Mouse (Mus musculus): ENCODE results near the gene Hddc3. TPM values are rescaled to one million over a fixed set of nuclear protein-coding genes. Genes with fewer than 3 reads are reported as not detected.

The Hddc3 gene
- polyA plus RNA-seq, 1 experiment from 2014 or later = 21.4 TPM

GRCm38 (mm10) chr7:80339371-80339770, 3.5 kb upstream of the Hddc3 start:
- peaks cover 74% of the 10 kb centered on the region for H3K4me1 ChIP-seq (replicated peaks)
- H3K4me3 ChIP-seq = peak overlapping the region; percentile 64
- peak overlapping the region; percentile 90 for H3K9ac ChIP-seq
- ATAC-seq (ENCODE audit: low FRiP score) = no peak
- WGBS = 5% methylated on average over 17 of the region's 17 CpGs
- H3K27me3 ChIP-seq = no peaks in the 10 kb centered on the region
- H3K36me3 ChIP-seq = peaks cover 35% of the 10 kb centered on the region
- H3K4me2 ChIP-seq = peak overlapping the region; percentile 95
- H3K27ac ChIP-seq = peak overlapping the region; percentile 90
- no peaks in the 10 kb centered on the region for H3K9me3 ChIP-seq

DNA sequence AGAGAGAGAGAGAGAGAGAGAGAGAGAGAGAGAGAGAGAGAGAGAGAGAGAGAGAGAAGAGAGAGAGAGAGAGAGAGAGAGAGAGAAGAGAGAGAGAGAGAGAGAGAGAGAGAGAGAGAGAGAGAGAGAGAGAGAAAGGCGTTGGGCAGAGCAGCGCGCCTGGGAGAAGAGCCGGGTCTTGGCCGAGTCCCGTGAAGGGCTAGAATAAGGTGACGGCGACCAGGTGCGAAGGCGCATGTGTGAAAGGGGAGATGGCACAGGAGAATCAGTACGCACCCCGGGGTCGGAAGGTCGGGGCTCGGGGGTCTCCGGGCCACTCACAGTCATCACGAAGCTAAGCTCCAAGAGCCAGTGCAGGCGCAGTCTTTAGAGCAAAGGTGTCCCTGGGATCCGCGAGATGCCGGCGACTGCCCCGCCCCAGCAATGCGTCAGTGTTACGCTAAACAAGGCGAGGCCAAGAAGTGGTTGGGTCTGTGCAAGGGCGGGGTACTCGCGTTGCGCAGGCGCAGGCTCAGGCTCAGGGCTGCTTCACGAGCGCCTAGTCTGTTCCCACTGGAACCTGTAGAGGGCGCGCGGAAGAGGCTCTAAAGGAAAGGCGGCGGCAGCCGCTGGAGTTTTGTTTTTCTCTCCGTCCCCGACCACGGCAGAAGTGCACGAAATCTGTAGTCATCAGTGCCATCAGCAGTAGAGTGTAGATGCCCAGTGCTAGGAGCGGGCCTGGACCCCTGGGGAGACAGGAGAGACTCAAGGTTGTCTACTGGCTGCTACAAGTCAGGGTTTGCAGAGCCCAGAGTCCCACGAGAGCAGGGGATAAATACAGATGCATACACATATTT, 2.9 kb upstream of the Hddc3 start:
- H3K4me1 ChIP-seq (replicated peaks) = peaks cover 74% of the 10 kb centered on the region
- H3K4me2 ChIP-seq = peak overlapping the region; percentile 95
- ATAC-seq (ENCODE audit: low FRiP score) = peak; percentile 96
- H3K27me3 ChIP-seq = no peaks in the 10 kb centered on the region
- no peaks in the 10 kb centered on the region for H3K9me3 ChIP-seq
- WGBS = under 1% methylated on average over 45 of the region's 45 CpGs
- peaks cover 29% of the 10 kb centered on the region for H3K36me3 ChIP-seq
- H3K27ac ChIP-seq = peak overlapping the region; percentile 90
- peak overlapping the region; percentile 64 for H3K4me3 ChIP-seq
- peak overlapping the region; percentile 90 for H3K9ac ChIP-seq

DNA sequence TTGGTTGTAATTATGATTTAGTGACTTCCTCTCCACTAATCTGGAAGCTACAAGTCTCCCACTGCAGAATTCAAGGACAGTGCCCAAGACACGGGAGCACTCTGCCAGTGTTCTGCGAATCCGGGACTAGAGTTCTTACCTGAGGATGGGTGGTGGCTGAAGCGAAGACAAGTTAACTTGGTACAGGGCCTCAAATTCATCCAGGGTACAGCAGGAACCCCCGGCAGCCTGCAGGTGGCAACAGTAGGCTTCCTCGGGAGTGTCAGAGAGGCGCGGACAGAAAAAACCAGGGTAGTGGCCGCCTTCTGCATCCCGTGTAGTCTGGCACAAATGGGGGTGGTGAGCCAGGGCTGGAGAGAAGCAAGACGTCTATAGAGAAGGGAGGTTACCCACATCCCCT, 2.1 kb upstream of the Hddc3 start, which contains the start of gene Unc45a:
TSS of gene Unc45a (minus strand) at position 213 of the 400 bp plus-strand sequence.
- Histone ChIP-seq H3K36me3 (peaks cover 26% of the 10 kb centered on the region), H3K4me3 (peak within 1 kb of the TSS; percentile 64), H3K27ac (peak within 1 kb of the TSS; percentile 90), H3K9ac (peak within 1 kb of the TSS; percentile 90), H3K9me3 (no peaks in the 10 kb centered on the region), H3K27me3 (no peaks in the 10 kb centered on the region), H3K4me2 (peak within 1 kb of the TSS; percentile 95), H3K4me1 (replicated peaks) (peaks cover 67% of the 10 kb centered on the region)
- WGBS = 4% methylated on average over 11 of the region's 11 CpGs
- ATAC-seq (ENCODE audit: low FRiP score) = peak; percentile 15; the same call in 1 of the 2 replicates

- Histone ChIP-seq H3K4me1 (replicated peaks) (peaks cover 58% of the 10 kb centered on the region), H3K27me3 (no peaks in the 10 kb centered on the region), H3K9ac (no peak overlapping the region; the same call in 1 of the 2 replicates), H3K36me3 (peaks cover 16% of the 10 kb centered on the region), H3K4me2 (0 out of 2 replicates have a peak overlapping the region, but pooled peaks have one; percentile 95), H3K4me3 (no peak overlapping the region), H3K9me3 (no peaks in the 10 kb centered on the region), H3K27ac (peak overlapping the region; percentile 90)
- 69% methylated on average over 7 of the region's 7 CpGs for WGBS
- no peak for ATAC-seq (ENCODE audit: low FRiP score)
Observed at GRCm38 (mm10) chr7:80341793-80342192, 1.1 kb upstream of the Hddc3 start.

DNA sequence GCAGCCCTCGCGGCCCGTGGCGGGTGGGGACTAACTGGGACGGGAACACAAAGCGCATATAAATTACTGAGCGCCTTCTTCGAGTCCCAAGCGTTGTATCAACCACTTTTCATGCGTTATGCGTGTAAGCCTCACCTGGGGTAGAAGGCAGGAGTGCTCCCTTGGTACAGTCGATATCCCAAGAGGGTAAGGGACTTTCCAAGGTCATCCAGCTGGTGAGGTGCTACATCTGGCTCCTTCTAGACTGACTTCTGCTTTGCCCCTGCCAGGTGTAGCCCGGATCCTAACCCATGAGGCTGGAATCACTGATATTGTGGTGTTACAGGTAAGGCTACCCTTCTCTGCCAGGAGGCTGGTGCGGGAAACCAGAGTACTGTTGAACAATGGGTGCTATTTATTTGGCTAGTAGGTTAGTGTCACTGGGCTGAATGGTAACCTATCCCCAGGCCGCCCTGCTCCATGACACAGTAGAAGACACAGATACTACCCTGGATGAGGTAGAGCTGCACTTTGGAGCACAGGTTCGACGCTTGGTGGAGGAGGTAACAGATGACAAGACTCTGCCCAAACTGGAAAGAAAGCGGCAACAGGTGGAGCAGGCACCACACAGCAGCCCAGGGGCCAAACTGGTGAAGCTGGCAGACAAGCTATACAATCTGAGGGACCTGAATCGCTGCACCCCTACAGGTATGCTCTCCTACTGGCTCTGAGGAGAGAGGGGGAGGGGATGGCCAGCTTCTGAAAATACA, 540 bp downstream of the Hddc3 start:
- Histone ChIP-seq H3K4me2 (peak overlapping the region; percentile 79), H3K4me1 (replicated peaks) (peaks cover 43% of the 10 kb centered on the region), H3K27ac (peak overlapping the region; percentile 87), H3K27me3 (no peaks in the 10 kb centered on the region), H3K36me3 (peaks cover 5% of the 10 kb centered on the region; the same call in 1 of the 2 replicates), H3K9me3 (no peaks in the 10 kb centered on the region), H3K9ac (peak overlapping the region; percentile 77), H3K4me3 (peak overlapping the region; percentile 51)
- ATAC-seq (ENCODE audit: low FRiP score) = peak; percentile 15
- 28% methylated on average over 19 of the region's 19 CpGs for WGBS

DNA sequence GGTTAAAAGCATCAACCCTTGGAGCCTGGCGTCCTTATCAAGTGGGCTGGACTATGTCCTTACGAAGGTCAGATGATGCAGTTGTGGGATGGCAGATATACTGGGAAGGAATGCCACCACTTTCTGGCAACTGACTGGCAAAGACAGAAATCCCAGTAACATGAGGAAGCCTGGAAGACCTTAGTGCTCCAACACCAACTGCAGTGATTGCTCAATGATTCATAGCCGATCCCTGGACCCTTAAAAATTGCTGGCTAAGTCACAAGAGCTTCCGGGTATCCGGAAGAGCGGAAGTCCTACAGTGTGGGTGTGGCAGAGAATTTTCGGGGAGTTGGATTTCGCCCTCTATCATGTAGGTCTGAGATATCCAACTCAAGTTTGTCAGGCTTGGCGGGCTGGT, 3.3 kb downstream of the Hddc3 start:
- 95% methylated on average over 9 of the region's 9 CpGs for WGBS
- ATAC-seq (ENCODE audit: low FRiP score) = no peak

DNA sequence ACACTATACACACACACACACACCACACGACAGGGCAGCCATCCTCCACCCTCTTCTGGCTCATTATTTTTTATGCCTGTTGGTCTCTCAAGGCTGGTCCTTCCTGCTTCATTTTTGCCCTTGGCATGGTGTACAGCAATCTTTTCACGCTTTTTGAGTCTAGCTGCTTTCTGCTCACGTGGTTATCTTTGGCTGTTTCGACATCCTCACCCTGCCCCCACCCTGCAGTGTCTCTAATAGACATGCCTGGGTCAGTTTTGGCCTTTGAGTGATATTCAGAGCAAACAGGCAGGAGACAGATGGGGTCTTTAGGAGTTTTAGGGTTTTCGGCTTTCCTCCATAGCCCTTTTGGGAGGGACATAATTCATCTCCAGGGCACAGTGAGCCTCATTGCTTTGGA, 3.9 kb downstream of the Hddc3 start:
- peaks cover 18% of the 10 kb centered on the region for H3K4me1 ChIP-seq (replicated peaks)
- H3K27me3 ChIP-seq = no peaks in the 10 kb centered on the region
- 90% methylated on average over 5 of the region's 5 CpGs for WGBS
- H3K36me3 ChIP-seq = peaks cover 26% of the 10 kb centered on the region
- no peak for ATAC-seq (ENCODE audit: low FRiP score)
- no peak overlapping the region for H3K9ac ChIP-seq
- H3K4me3 ChIP-seq = no peak overlapping the region
- no peak overlapping the region for H3K4me2 ChIP-seq
- no peaks in the 10 kb centered on the region for H3K9me3 ChIP-seq
- H3K27ac ChIP-seq = no peak overlapping the region

More for the DNA sequence above, 3.3 kb downstream of the Hddc3 start:
- no peaks in the 10 kb centered on the region for H3K9me3 ChIP-seq
- peaks cover 20% of the 10 kb centered on the region for H3K36me3 ChIP-seq
- no peak overlapping the region for H3K4me3 ChIP-seq
- H3K4me2 ChIP-seq = no peak overlapping the region
- no peak overlapping the region for H3K27ac ChIP-seq
- H3K9ac ChIP-seq = no peak overlapping the region
- H3K27me3 ChIP-seq = no peaks in the 10 kb centered on the region
- H3K4me1 ChIP-seq (replicated peaks) = peaks cover 24% of the 10 kb centered on the region

DNA sequence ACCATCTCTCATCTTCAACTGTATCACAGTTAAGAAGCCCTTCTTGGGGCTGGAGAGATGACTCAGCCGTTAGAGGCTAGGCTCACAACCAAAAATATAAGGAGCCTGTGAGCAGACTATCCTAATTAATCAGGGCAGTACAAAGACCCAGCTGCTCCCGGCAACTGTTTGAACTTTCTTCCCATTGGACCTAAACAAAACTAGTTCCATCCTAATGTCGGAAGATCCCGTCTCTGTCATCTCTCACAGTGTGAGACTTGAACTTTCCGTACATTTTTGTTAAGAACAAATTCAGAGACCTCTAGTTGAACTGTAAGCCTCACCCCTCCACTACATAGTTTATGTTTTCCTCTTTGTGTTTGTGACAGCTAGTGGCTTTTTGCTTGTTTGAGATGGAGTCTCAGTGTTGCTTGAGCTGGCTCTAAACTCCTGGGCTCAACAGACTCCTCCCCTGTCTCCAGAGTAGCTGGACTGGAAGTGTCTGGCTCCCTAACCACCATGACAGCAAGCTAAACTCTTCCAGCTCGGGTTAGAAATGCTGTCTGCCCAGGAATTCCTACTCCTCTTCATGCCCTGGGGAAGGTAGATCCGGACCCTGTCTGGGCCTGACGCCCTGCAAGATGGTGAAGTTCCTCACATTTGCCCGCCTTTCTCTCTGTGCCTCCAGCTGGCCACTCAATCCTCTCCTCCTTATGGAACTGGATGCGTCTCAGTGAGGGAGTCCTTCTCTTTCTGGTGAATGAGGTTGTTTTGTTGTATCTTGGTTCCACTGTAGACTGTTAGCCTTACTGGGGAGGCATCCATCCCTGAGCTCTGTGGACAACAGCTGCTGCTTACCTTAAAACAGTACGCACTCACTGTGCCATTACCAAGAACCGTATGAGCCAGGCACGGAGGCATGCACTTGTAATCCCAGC, 5.0 kb downstream of the Hddc3 start:
- peaks cover 36% of the 10 kb centered on the region for H3K36me3 ChIP-seq
- H3K27me3 ChIP-seq = no peaks in the 10 kb centered on the region
- 71% methylated on average over 13 of the region's 13 CpGs for whole genome bisulfite sequencing
- no peaks in the 10 kb centered on the region for H3K9me3 ChIP-seq
- H3K4me3 ChIP-seq = no peak overlapping the region
- no peak for ATAC-seq (ENCODE audit: low FRiP score)
- no peak overlapping the region for H3K9ac ChIP-seq
- no peak overlapping the region for H3K4me2 ChIP-seq
- no peak overlapping the region for H3K27ac ChIP-seq
- peaks cover 8% of the 10 kb centered on the region for H3K4me1 ChIP-seq (replicated peaks)

DNA sequence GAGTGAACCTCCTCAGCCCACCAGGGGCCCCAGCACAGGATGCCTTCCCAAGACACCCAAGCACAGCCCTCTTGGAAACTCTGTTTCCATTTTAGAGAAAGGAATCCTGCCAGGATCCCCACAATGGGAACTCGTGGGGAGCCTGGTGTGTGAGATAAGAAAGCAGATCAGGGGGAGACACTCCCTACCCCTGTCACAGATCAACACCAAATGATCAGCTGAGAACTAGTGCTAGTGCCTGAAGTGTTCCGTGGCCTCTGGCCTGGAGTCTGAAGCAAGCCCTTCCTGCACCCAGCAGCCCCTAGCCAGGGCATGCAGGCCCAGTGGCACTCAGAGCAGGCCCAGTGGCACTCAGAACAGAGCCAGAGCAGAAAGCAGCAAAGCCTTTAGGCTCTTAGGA, 7.9 kb downstream of the Hddc3 start:
- Histone ChIP-seq H3K4me2 (no peak overlapping the region), H3K9me3 (no peaks in the 10 kb centered on the region), H3K27me3 (no peaks in the 10 kb centered on the region), H3K27ac (no peak overlapping the region), H3K36me3 (peaks cover 52% of the 10 kb centered on the region), H3K4me1 (replicated peaks) (no peaks in the 10 kb centered on the region), H3K4me3 (no peak overlapping the region), H3K9ac (no peak overlapping the region)
- ATAC-seq (ENCODE audit: low FRiP score) = no peak
- WGBS = 85% methylated on average over 2 of the region's 2 CpGs

GRCm38 (mm10) chr7:80352920-80353319, 10.0 kb downstream of the Hddc3 start:
- H3K4me1 ChIP-seq (replicated peaks) = peaks cover 11% of the 10 kb centered on the region
- H3K36me3 ChIP-seq = peaks cover 72% of the 10 kb centered on the region
- H3K27me3 ChIP-seq = no peaks in the 10 kb centered on the region
- no peak for ATAC-seq (ENCODE audit: low FRiP score)
- H3K27ac ChIP-seq = no peak overlapping the region
- H3K9me3 ChIP-seq = no peaks in the 10 kb centered on the region
- no peak overlapping the region for H3K4me3 ChIP-seq
- H3K4me2 ChIP-seq = no peak overlapping the region
- H3K9ac ChIP-seq = no peak overlapping the region
- 95% methylated on average over 8 of the region's 8 CpGs for WGBS

DNA sequence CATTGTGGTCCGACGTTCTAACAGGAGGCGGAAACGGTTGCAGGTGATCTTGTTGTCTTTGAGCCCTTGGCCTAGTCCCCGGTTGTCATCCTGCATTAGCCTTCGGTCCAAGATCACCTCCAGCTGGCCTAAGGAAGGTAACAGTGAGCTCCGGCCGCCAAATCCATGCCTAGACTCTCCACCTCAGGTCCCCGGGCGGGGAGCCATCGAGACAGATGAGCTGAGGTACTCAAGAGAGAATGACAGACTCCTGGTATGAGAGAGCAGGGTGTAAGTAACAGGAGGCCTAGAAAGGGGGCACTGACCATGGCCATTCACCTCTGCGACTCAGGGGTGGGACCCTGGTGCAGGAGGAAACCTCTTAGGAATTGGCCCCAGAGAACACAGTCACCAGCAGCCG, 13.4 kb downstream of the Hddc3 start:
- Histone ChIP-seq H3K36me3 (peaks cover 90% of the 10 kb centered on the region), H3K4me3 (no peak overlapping the region), H3K9me3 (no peaks in the 10 kb centered on the region), H3K27me3 (no peaks in the 10 kb centered on the region), H3K27ac (no peak overlapping the region), H3K4me1 (replicated peaks) (peaks cover 11% of the 10 kb centered on the region), H3K9ac (peak overlapping the region; percentile 24; the same call in 1 of the 2 replicates), H3K4me2 (no peak overlapping the region)
- WGBS = 91% methylated on average over 13 of the region's 13 CpGs
- no peak for ATAC-seq (ENCODE audit: low FRiP score)
